Mouse (Mus musculus) lung, adult 2 months (tissue): ENCODE results near the gene Ly6g6c. TPM values are rescaled to one million over a fixed set of nuclear protein-coding genes. Genes with fewer than 3 reads are reported as not detected.

ENCODE experiments used
- DNase-seq: peaks from one replicate; pipeline ENCODE4 v3.0.0; 2022
- H3K4me1 ChIP-seq: fragments of 200-500 bp; 2 replicates; pipeline ENCODE4 v1.6.1; 2011; ENCODE audit warnings: low read length; ENCODE audit not compliant: control insufficient read depth, insufficient read depth
- H3K4me3 ChIP-seq: fragments of 200-500 bp; replicated peaks from 2 replicates; pipeline ENCODE3; 2011; ENCODE audit warnings: low read depth, mild to moderate bottlenecking, control low read depth, low read length; ENCODE audit errors: extremely low read depth
- CTCF ChIP-seq: fragments of 200-500 bp; IDR thresholded peaks from 2 replicates; pipeline ENCODE4 v1.5.1; 2011; ENCODE audit warnings: mild to moderate bottlenecking, low read length, control low read depth; ENCODE audit not compliant: insufficient read depth
- POLR2A ChIP-seq: fragments of 200-500 bp; IDR thresholded peaks from 2 replicates; pipeline ENCODE4 v1.6.1; 2011; ENCODE audit warnings: low read depth, mild to moderate bottlenecking, control low read depth, low read length, borderline replicate concordance; ENCODE audit errors: extremely low read depth
- WGBS: fragments of 180-500 bp; shearing (Covaris S2); methylation state at CpG from one replicate; pipeline ENCODE4 v1.1.7; 2018; 5-methylcytosine and 5-hydroxymethylcytosine counted together
- polyA plus RNA-seq: library from polyadenylated mRNA; depleted of rRNA; stranded (reverse); fragments of >200 nt; gene quantifications from 2 replicates; pipeline ENCODE4 v1.2.3, GENCODE M21; 2012

Gene Ly6g6c
- polyA plus RNA-seq, 1 experiment = 90.0 TPM

GRCm38 (mm10) chr17:35055691-35056495, 9.3 kb upstream of the Ly6g6c start:
- no peak overlapping the region for H3K4me3 ChIP-seq
- no peak for TF ChIP-seq CTCF
- TF ChIP-seq POLR2A = no peak
- DNase-seq = no peak
- 49% methylated on average over 7 of the region's 7 CpGs for WGBS
- H3K4me1 ChIP-seq = peaks cover 30% of the 10 kb centered on the region

GRCm38 (mm10) chr17:35057090-35057489, 8.1 kb upstream of the Ly6g6c start:
- Histone ChIP-seq H3K4me1 (peaks cover 26% of the 10 kb centered on the region), H3K4me3 (no peak overlapping the region)
- no peak for TF ChIP-seq POLR2A
- no peak for TF ChIP-seq CTCF
- WGBS = 65% methylated on average over 3 of the region's 3 CpGs
- no peak for DNase-seq

GRCm38 (mm10) chr17:35058316-35058715, 6.9 kb upstream of the Ly6g6c start:
- WGBS = 37% methylated on average over 9 of the region's 9 CpGs
- Histone ChIP-seq H3K4me3 (no peak overlapping the region), H3K4me1 (peaks cover 16% of the 10 kb centered on the region)
- no peak for DNase-seq
- no peak for TF ChIP-seq CTCF
- no peak for TF ChIP-seq POLR2A

- H3K4me1 ChIP-seq = peaks cover 16% of the 10 kb centered on the region
- under 1% methylated on average over 57 of the region's 57 CpGs for WGBS
- peak; percentile 90 for DNase-seq
- peak within 1 kb of the TSS; percentile 97 for H3K4me3 ChIP-seq
- peak; percentile 14; the same call in 1 of the 2 replicates for TF ChIP-seq CTCF
- peak; percentile 80; the same call in 1 of the 2 replicates for TF ChIP-seq POLR2A
These were observed 6.0 kb upstream of the Ly6g6c start, which contains the start of gene Ddah2 for GRCm38 (mm10) chr17:35058911-35059892. Gene Ddah2 (plus strand): TSS chr17:35059035.

- DNase-seq = no peak
- 16% methylated on average over 14 of the region's 14 CpGs for WGBS
- TF ChIP-seq POLR2A = no peak
- TF ChIP-seq CTCF = no peak
- Histone ChIP-seq H3K4me1 (peaks cover 16% of the 10 kb centered on the region), H3K4me3 (peak overlapping the region; percentile 97)
These were observed 5.1 kb upstream of the Ly6g6c start for GRCm38 (mm10) chr17:35060071-35060470.

- peak overlapping the region; percentile 23 for H3K4me3 ChIP-seq
- peaks cover 16% of the 10 kb centered on the region for H3K4me1 ChIP-seq
- no peak for DNase-seq
- WGBS = 64% methylated on average over 22 of the region's 22 CpGs
- TF ChIP-seq CTCF (no peak), POLR2A (no peak)
These were observed 4.4 kb upstream of the Ly6g6c start for GRCm38 (mm10) chr17:35060737-35061297.

GRCm38 (mm10) chr17:35061299-35061698, 3.9 kb upstream of the Ly6g6c start:
- Histone ChIP-seq H3K4me1 (peaks cover 12% of the 10 kb centered on the region), H3K4me3 (no peak overlapping the region)
- no peak for DNase-seq
- TF ChIP-seq POLR2A = no peak
- no peak for TF ChIP-seq CTCF
- 85% methylated on average over 8 of the region's 8 CpGs for WGBS

GRCm38 (mm10) chr17:35063466-35063865, 1.7 kb upstream of the Ly6g6c start:
- TF ChIP-seq POLR2A (no peak), CTCF (no peak)
- WGBS = 70% methylated on average over 3 of the region's 3 CpGs
- Histone ChIP-seq H3K4me3 (no peak overlapping the region), H3K4me1 (peaks cover 11% of the 10 kb centered on the region)
- no peak for DNase-seq

GRCm38 (mm10) chr17:35064378-35064877, 760 bp upstream of the Ly6g6c start:
- 37% methylated on average over 10 of the region's 10 CpGs for WGBS
- peak; percentile 41 for DNase-seq
- H3K4me1 ChIP-seq = peaks cover 11% of the 10 kb centered on the region
- H3K4me3 ChIP-seq = no peak overlapping the region
- TF ChIP-seq CTCF = no peak
- no peak for TF ChIP-seq POLR2A
